Mouse (Mus musculus): ENCODE data around the gene Milr1. TPM values are rescaled to one million over a fixed set of nuclear protein-coding genes. Genes with fewer than 3 reads are reported as not detected.
A peak's percentile ranks its signal among the peaks of the same experiment; 100 is the strongest.
"Not testable (repeated sequence)": the region's sequence is repeated elsewhere in the genome, so short reads cannot be mapped to it uniquely, and the experiment has no call there.

Gene Milr1
- polyA plus RNA-seq, 1 experiment, result 0.77 TPM

DNA sequence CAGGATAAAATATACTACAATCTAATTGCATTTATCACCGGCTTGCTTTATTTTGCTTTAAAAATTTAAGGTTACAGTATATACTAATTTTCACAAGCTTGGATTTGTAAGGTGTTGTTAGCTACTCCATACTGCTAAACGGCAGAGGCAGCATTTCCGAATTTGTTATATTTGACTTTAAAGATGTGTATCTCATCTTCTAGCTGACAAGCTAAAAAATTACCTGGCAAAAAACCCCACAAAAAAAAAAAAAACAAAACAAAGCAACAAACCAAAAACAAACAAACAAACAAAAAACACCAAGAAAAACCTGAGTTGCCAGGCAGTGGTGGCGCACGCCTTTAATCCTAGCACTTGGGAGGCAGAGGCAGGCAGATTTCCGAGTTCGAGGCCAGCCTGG, 27.1 kb downstream of the Milr1 start:
- TF ChIP-seq POLR2A (IDR thresholded peaks at IDR 0.05; ENCODE audit: low read depth, low read length), result no peak
- no peak for TF ChIP-seq CTCF (IDR thresholded peaks at IDR 0.05; ENCODE audit: extremely low read depth, insufficient read length, insufficient replicate concordance, low read depth, low read length)
- WGBS, result 41% methylated on average over 7 of the region's 7 CpGs
- peak overlapping the region; percentile 24; the same call in 1 of the 2 replicates for H3K4me3 ChIP-seq (ENCODE audit: low read depth, low read length)
- no peaks in the 10 kb centered on the region for H3K4me1 ChIP-seq (ENCODE audit: control insufficient read depth, insufficient read depth, insufficient read length, low read length)
- H3K27ac ChIP-seq (ENCODE audit: insufficient read depth, low read depth, low read length), result peak overlapping the region; percentile 85
- H3K27me3 ChIP-seq (ENCODE audit: control insufficient read depth, insufficient read depth, low read length), result no peaks in the 10 kb centered on the region
- peaks cover 56% of the 10 kb centered on the region for H3K36me3 ChIP-seq (ENCODE audit: control insufficient read depth, insufficient read depth, low read length)

DNA sequence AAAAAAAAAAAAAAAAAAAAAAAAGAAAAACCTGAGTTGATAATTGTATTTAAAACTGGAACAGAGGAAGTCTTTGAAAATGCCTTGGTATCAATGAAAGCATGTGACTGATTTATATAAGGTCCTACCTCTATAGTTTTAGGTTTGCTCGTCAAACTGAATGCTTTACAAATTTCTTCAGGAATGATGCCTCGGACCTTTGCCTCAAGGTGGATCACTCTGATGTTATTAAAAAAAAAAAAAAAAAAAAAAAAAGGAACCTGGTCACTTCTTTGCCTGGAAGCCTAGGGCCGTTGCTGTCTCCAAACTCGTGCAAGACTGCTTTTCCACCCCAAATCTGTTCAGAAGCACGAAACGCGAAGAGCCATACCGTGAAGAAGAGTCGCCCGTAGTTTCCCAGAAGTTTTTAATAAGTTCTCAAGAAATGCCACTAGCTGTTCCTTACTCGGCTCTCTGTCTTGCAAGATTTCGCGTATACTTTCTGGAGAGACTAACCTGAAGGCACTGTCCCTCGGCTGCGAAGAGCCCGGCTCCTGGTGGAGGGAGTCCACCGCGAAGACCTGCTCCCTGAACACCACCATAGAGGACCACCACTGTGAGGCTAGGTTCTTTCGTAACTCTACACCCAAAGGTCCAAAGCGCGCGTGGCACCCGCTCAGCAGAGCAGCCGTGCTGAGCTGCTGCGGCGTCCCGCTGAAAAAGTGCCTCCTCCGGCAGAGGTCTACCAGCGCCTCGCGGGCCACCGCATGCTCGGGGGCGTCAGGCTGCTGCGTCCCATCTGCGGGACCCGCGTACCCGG, 27.8 kb downstream of the Milr1 start:
- peak overlapping the region; percentile 84 for H3K4me3 ChIP-seq (ENCODE audit: low read depth, low read length)
- H3K4me1 ChIP-seq (ENCODE audit: control insufficient read depth, insufficient read depth, insufficient read length, low read length), result no peaks in the 10 kb centered on the region
- H3K36me3 ChIP-seq (ENCODE audit: control insufficient read depth, insufficient read depth, low read length), result peaks cover 57% of the 10 kb centered on the region
- H3K27ac ChIP-seq (ENCODE audit: insufficient read depth, low read depth, low read length), result peak overlapping the region; percentile 93
- under 1% methylated on average over 39 of the region's 39 CpGs for WGBS
- no peaks in the 10 kb centered on the region for H3K27me3 ChIP-seq (ENCODE audit: control insufficient read depth, insufficient read depth, low read length)
- TF ChIP-seq POLR2A (IDR thresholded peaks at IDR 0.05; ENCODE audit: low read depth, low read length) (no peak), CTCF (IDR thresholded peaks at IDR 0.05; ENCODE audit: extremely low read depth, insufficient read length, insufficient replicate concordance, low read depth, low read length) (no peak)

DNA sequence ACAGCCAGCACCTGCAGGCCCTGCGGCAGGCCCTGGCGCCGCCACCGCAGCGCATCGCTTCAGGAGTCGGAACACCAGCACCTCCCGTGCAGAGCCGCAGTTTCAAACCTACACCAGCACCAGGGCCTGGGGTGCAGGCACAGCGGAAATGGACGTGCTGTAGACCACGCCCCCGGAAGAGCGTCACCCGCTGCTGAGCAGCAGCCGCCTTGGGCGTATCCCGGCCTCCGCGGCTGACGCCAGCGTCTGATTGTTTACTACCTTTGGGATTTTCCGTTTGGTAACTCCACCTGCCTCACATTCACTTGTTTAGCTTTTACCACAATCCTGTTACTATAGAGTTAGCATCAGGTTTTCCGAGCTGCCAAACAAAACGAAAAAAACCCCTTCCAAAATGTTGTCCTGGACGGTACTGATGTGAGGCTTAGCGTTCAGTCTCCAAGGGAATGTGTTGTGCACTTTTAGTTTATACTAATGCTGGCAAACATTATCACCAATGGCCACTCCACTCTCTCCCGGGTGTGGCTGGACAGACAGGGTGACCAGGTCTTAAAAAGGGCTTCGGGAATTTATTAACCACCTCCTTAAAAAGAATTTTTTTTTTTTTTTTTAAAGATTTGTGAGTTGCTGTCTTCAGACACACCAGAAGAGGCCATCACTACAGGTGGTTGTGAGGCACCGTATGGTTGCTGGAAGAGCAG, 28.5 kb downstream of the Milr1 start, which contains the start of gene Polg2:
TSS of gene Polg2 (minus strand) at position 150 of the 701 bp plus-strand sequence.
- no peaks in the 10 kb centered on the region for H3K27me3 ChIP-seq (ENCODE audit: control insufficient read depth, insufficient read depth, low read length)
- TF ChIP-seq CTCF (IDR thresholded peaks at IDR 0.05; ENCODE audit: extremely low read depth, insufficient read length, insufficient replicate concordance, low read depth, low read length) (no peak), POLR2A (IDR thresholded peaks at IDR 0.05; ENCODE audit: low read depth, low read length) (peak; percentile 94)
- peak within 1 kb of the TSS; percentile 84 for H3K4me3 ChIP-seq (ENCODE audit: low read depth, low read length)
- H3K27ac ChIP-seq (ENCODE audit: insufficient read depth, low read depth, low read length), result peak within 1 kb of the TSS; percentile 93
- peaks cover 57% of the 10 kb centered on the region for H3K36me3 ChIP-seq (ENCODE audit: control insufficient read depth, insufficient read depth, low read length)
- WGBS, result under 1% methylated on average over 30 of the region's 30 CpGs
- no peaks in the 10 kb centered on the region for H3K4me1 ChIP-seq (ENCODE audit: control insufficient read depth, insufficient read depth, insufficient read length, low read length)

DNA sequence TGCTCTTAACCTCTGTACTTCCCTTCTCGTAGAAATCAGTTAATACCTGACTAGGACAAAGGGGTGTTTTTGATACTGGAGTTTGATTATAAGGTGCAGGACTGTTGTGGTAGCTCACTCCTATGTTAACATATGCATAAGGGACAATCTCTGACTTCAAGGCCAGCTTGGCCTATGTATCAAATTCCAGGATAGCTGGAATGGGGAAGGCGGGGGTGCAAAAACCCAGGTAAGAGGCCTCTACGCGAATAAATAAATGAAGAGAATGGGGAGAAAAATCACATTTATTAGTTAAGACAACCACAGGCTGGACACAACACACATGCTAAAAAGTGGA, 29.0 kb downstream of the Milr1 start:
- no peak overlapping the region for H3K4me3 ChIP-seq (ENCODE audit: low read depth, low read length)
- TF ChIP-seq CTCF (IDR thresholded peaks at IDR 0.05; ENCODE audit: extremely low read depth, insufficient read length, insufficient replicate concordance, low read depth, low read length), result no peak
- no peak for TF ChIP-seq POLR2A (IDR thresholded peaks at IDR 0.05; ENCODE audit: low read depth, low read length)
- peak overlapping the region; percentile 87 for H3K27ac ChIP-seq (ENCODE audit: insufficient read depth, low read depth, low read length)
- 42% methylated on average over 4 of the region's 4 CpGs for WGBS
- H3K27me3 ChIP-seq (ENCODE audit: control insufficient read depth, insufficient read depth, low read length), result no peaks in the 10 kb centered on the region
- no peaks in the 10 kb centered on the region for H3K4me1 ChIP-seq (ENCODE audit: control insufficient read depth, insufficient read depth, insufficient read length, low read length)
- peaks cover 54% of the 10 kb centered on the region for H3K36me3 ChIP-seq (ENCODE audit: control insufficient read depth, insufficient read depth, low read length)

DNA sequence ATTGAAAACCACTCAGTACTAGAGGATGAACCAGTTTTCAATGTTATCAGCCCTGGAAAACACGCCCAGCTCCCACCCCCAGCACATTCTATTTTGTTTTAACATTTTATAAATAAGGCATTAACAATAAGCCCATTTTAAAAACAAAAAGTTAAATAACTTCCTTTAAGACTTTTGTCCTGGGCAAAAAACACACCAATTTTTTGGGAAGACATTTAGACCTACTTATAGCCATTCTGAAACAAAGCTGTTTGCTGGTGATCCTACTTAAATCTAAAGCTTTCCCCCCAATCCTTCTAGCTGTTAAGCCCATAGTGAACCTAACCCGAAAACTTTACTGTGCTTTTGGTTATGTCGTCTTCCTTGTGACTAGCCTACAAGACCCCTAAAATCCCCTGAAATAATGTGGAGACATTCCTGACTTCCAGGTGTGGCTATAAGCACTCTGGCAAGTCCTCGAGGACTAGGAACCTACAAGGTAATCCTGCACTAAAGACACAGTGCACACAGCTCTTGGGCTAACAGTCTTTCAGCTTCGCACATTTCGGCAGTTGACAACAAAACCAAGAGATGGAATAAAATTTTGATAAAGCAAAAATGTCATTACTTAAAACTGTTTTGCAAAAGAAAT, 29.7 kb downstream of the Milr1 start:
- Histone ChIP-seq H3K27ac (ENCODE audit: insufficient read depth, low read depth, low read length) (no peak overlapping the region), H3K27me3 (ENCODE audit: control insufficient read depth, insufficient read depth, low read length) (no peaks in the 10 kb centered on the region), H3K36me3 (ENCODE audit: control insufficient read depth, insufficient read depth, low read length) (peaks cover 53% of the 10 kb centered on the region), H3K4me1 (ENCODE audit: control insufficient read depth, insufficient read depth, insufficient read length, low read length) (no peaks in the 10 kb centered on the region), H3K4me3 (ENCODE audit: low read depth, low read length) (no peak overlapping the region)
- 68% methylated on average over 6 of the region's 6 CpGs for WGBS
- no peak for TF ChIP-seq CTCF (IDR thresholded peaks at IDR 0.05; ENCODE audit: extremely low read depth, insufficient read length, insufficient replicate concordance, low read depth, low read length)
- no peak for TF ChIP-seq POLR2A (IDR thresholded peaks at IDR 0.05; ENCODE audit: low read depth, low read length)

DNA sequence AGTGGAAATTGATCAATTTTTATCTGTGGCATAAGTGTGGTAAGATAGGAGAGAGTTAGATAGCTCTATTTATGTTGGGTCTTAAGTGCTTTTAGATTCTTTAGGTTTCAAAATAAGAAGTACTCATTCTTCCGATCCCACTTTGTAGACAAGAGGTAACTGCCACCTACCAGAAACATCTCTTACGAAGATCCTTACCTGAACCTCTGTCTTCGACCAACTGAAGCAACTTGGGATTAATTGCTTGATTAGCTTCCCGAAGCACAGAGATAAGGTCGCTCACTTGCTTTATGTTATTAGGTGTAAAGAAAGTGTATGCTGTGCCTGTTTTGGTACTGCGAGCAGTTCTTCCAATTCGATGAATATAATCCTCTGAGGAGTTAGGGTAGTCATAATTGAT, 31.2 kb downstream of the Milr1 start:
- not testable (repeated sequence) for H3K27me3 ChIP-seq (ENCODE audit: control insufficient read depth, insufficient read depth, low read length); H3K4me1 ChIP-seq (ENCODE audit: control insufficient read depth, insufficient read depth, insufficient read length, low read length); H3K4me3 ChIP-seq (ENCODE audit: low read depth, low read length); H3K27ac ChIP-seq (ENCODE audit: insufficient read depth, low read depth, low read length)
- WGBS, result 58% methylated on average over 7 of the region's 7 CpGs
- H3K36me3 ChIP-seq (ENCODE audit: control insufficient read depth, insufficient read depth, low read length), result peaks cover 59% of the 10 kb centered on the region

Data from small intestine, adult 2 months (tissue).